Mouse (Mus musculus) heart, adult 2 months (tissue): Measurements from ENCODE around the gene Lekr1.

Experiments used
- CTCF ChIP-seq: fragments of 200-600 bp; IDR thresholded peaks from 2 replicates; pipeline ENCODE4 v1.8.1; 2022; ENCODE audit warnings: antibody characterized with exemption, mild to moderate bottlenecking, moderate library complexity
- EP300 ChIP-seq: fragments of 200-500 bp; IDR thresholded peaks from 2 replicates; pipeline ENCODE4 v1.6.1; 2011; ENCODE audit warnings: low read depth, low read length, control low read depth; ENCODE audit not compliant: insufficient read depth

- TF ChIP-seq EP300 (no peak), CTCF (no peak)
Observed at GRCm38 (mm10) chr3:65638896-65639295, 27.1 kb upstream of the Lekr1 start.
